Comparison of ENCODE assay signal across 8 mouse cellular contexts in the genomic region with DNA sequence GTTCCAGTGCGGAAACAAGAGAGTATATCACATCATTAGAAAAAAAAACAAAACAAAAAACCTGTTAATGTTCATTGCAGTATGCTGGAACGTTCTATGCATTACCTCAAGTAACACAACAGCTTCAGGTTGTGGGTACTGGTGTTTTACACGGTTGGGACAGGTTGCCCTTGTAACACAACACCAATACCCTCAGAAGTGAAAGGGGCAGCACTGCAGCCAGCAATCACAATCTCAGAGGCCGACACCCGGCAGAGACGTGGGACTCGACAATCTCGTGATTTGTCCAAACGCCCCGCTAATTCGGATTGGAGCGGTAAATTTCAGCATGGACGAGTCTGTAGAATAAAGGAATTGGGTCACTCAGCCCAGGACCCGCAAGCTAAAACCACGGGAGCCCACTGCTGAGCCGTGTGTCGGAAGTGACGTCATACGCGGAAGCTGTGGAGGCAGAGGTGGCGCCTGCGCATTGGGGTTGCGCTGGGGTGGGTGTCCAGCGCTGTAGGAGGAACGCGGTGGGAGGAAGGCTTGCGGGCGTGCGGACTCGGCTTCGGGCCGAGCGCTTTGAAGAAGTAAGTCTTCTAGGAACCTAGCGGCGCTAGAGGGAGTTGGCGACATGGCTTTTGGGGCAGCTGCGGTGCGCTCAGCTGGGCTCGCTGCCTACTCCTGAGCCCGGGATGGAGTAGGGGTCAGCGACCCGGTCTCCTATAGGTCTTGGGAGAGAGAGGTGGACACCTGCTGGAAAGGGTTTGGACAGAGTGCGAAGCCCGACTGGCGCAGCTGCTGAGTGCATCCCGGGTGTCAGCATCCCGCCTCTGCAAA. TPM values are rescaled to one million over a fixed set of nuclear protein-coding genes. Genes with fewer than 3 reads are reported as not detected.
DNase-seq lines count a peak whose midpoint lies in the region; ATAC-seq and TF ChIP-seq lines count a peak whose summit lies in the region.

A gene (plus strand): TSS at position 472 of the 822 bp plus-strand sequence.

- H3K27me3 ChIP-seq in E14TG2a.4 (ENCODE audit: insufficient read depth, low read length) = peaks cover 14% of the 10 kb centered on the region
- H3K27me3 ChIP-seq in forebrain, embryonic 13.5 days = no peaks in the 10 kb centered on the region
- no peaks in the 10 kb centered on the region for H3K27me3 ChIP-seq in neural tube, embryonic 15.5 days (replicated peaks)

- peak within 1 kb of the TSS; percentile 91 for H3K9ac ChIP-seq in forebrain, embryonic 13.5 days
- H3K9ac ChIP-seq in neural tube, embryonic 15.5 days (replicated peaks) = peak within 1 kb of the TSS; percentile 89

- no peaks in the 10 kb centered on the region for H3K9me3 ChIP-seq in E14TG2a.4 (ENCODE audit: low read length)
- H3K9me3 ChIP-seq in forebrain, embryonic 13.5 days (replicated peaks) = no peaks in the 10 kb centered on the region
- H3K9me3 ChIP-seq in neural tube, embryonic 15.5 days (replicated peaks) = no peaks in the 10 kb centered on the region

- intact Hi-C loops in heart, postnatal 14 days (cut with DNase I) = loop anchor here (2.0 kb wide), 1 partner anchor 21 kb away; no protein-coding TSS in a partner anchor

- TF ChIP-seq CTCF in E14TG2a.4 (conservative IDR thresholded peaks at IDR 0.05; ENCODE audit: low read length) = no peak

- DNase-seq in c-Kit-positive CD71-positive TER-119-positive erythroid progenitor cells, embryonic 14.5 days (ENCODE audit: low spot score) = peak; percentile 93
- peak; percentile 95 to 97 for DNase-seq in heart, postnatal 14 days
- DNase-seq in layer of hippocampus, adult 11-12 months (ENCODE audit: low spot score) = peak; percentile 95
- peak; percentile 95 for DNase-seq in lung, adult 18-20 months
- peak; percentile 90 for DNase-seq in testis, postnatal 14 days (ENCODE audit: low spot score)

- peak within 1 kb of the TSS; percentile 82 for H3K4me2 ChIP-seq in forebrain, embryonic 13.5 days
- H3K4me2 ChIP-seq in neural tube, embryonic 15.5 days = peak within 1 kb of the TSS; percentile 81

- peaks cover 11% of the 10 kb centered on the region for H3K4me1 ChIP-seq in E14TG2a.4 (replicated peaks; ENCODE audit: low read depth, low read length)
- H3K4me1 ChIP-seq in forebrain, embryonic 13.5 days = peaks cover 16% of the 10 kb centered on the region
- H3K4me1 ChIP-seq in neural tube, embryonic 15.5 days = peaks cover 17% of the 10 kb centered on the region

- H3K27ac ChIP-seq in forebrain, embryonic 13.5 days = peak within 1 kb of the TSS; percentile 87
- peak within 1 kb of the TSS; percentile 93 for H3K27ac ChIP-seq in neural tube, embryonic 15.5 days (replicated peaks)

- peak; percentile 99 for ATAC-seq in forebrain, embryonic 13.5 days
- ATAC-seq in neural tube, embryonic 15.5 days (ENCODE audit: low FRiP score) = peak; percentile 99

- H3K4me3 ChIP-seq in E14TG2a.4 (replicated peaks; ENCODE audit: low read length) = peak within 1 kb of the TSS; percentile 93
- peak within 1 kb of the TSS; percentile 83 for H3K4me3 ChIP-seq in forebrain, embryonic 13.5 days
- peak within 1 kb of the TSS; percentile 95 for H3K4me3 ChIP-seq in neural tube, embryonic 15.5 days (replicated peaks)

- H3K36me3 ChIP-seq in E14TG2a.4 (ENCODE audit: insufficient read depth, low read length) = no peaks in the 10 kb centered on the region; the same call in 1 of the 2 replicates
- peaks cover 4% of the 10 kb centered on the region; the same call in 1 of the 2 replicates for H3K36me3 ChIP-seq in forebrain, embryonic 13.5 days (ENCODE audit: poor library complexity, severe bottlenecking)
- peaks cover under 1% of the 10 kb centered on the region for H3K36me3 ChIP-seq in neural tube, embryonic 15.5 days

- WGBS in forebrain, embryonic 13.5 days = 2% methylated on average over 47 of the region's 47 CpGs
- 2% methylated on average over 47 of the region's 47 CpGs for WGBS in neural tube, embryonic 15.5 days

RNA-seq across cellular contexts. Expression of the gene that starts here (rescaled TPM):
- polyA plus RNA-seq in forebrain, embryonic 13.5 days (2015; fragmentation: Nextera tagmentation; extraction: Ambion mirVana) = 4.3 and 4.5 TPM in 2 replicates
- 1 to 10 TPM in 1 of 2 experiments, under 1 TPM in 1; 0.98 to 1.0 TPM for total RNA-seq in heart, postnatal 14 days (2021)
- 4.8 and 5.7 TPM in 2 replicates for polyA plus RNA-seq in neural tube, embryonic 15.5 days (2015; fragmentation: Nextera tagmentation; extraction: Ambion mirVana)

Comparison
In these comparisons a context has a peak if more than half of its experiments do, and no peak if none do; other contexts are left out.
1. Peak in every context shown above with its lines: DNase-seq, ATAC-seq, H3K4me3 ChIP-seq and H3K27ac ChIP-seq.